11 mouse cellular contexts compared by ENCODE assay signal in the genomic region with DNA sequence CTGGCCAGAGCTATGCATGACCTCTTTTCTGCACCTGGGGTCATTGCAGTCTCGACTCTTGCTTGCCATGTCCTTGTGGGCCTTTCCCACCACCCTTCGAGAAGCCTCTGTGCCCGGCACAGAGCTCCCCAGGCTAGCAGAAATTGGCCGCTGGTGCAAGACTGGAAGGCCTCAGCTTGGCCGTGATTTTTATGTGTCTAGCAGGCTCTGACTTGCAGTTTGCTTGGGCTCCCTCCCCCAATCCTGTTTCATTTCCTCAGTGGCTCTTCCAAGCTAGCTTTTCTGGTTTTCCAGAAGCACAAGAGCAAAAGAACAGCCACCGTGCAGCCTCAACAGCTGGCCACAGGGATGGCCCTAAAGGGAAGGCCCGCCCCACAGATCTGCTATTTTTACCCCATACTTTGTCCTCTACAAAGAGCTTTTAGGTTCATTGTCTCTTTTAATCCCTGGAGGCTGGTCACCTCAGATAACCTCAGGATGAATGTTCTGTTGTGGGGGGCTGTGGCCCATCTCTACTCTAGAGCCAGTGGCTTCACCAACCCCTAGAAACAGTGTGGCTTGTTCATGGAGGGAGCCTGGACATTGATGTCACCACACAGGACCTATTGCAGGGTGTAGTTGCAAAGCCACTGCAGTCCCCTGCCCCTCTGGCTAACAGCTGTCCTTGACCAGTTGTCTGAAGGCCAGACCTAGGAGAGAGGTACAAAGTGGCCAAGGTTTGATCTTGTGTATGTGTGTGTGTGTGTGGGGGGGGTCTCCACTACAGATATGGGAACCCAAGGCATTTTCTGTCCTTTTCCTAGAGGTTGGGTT. TPM values are rescaled to one million over a fixed set of nuclear protein-coding genes. Genes with fewer than 3 reads are reported as not detected.
DNase-seq lines count a peak whose midpoint lies in the region; ATAC-seq lines count a peak whose summit lies in the region.
"Had no signal": no experiment of that assay in that cellular context is flagged by ENCODE, and none has a peak within 500 bp of the region (broad histone marks: within the 10 kb centered on the region; RNA-seq: fewer than 3 reads in every experiment).

No protein-coding gene starts in this region.

- no peaks in the 10 kb centered on the region for H3K27me3 ChIP-seq in hindbrain, embryonic 10.5 days (ENCODE audit: insufficient read depth, poor library complexity, severe bottlenecking)
- H3K27me3 ChIP-seq in hindbrain, embryonic 14.5 days (ENCODE audit: control insufficient read depth, insufficient read depth, low read length) = no peaks in the 10 kb centered on the region
- H3K27me3 ChIP-seq in midbrain, embryonic 11.5 days (ENCODE audit: control insufficient read depth, insufficient read depth, low read length) = no peaks in the 10 kb centered on the region
- H3K27me3 ChIP-seq: midbrain, embryonic 12.5 days had no signal

- H3K9ac ChIP-seq in hindbrain, embryonic 14.5 days = no peak overlapping the region
- no peak overlapping the region; the same call in 1 of the 2 replicates for H3K9ac ChIP-seq in midbrain, embryonic 11.5 days (ENCODE audit: low read length)
- H3K9ac ChIP-seq: midbrain, embryonic 12.5 days had no signal

- no peak overlapping the region for H3K4me3 ChIP-seq in hindbrain, embryonic 10.5 days
- H3K4me3 ChIP-seq in hindbrain, embryonic 14.5 days (replicated peaks; ENCODE audit: low read length) = no peak overlapping the region
- no peak overlapping the region for H3K4me3 ChIP-seq in midbrain, embryonic 11.5 days (ENCODE audit: low read depth, low read length)
- H3K4me3 ChIP-seq: midbrain, embryonic 12.5 days had no signal

- H3K9me3 ChIP-seq in hindbrain, embryonic 10.5 days = no peaks in the 10 kb centered on the region
- no peaks in the 10 kb centered on the region for H3K9me3 ChIP-seq in hindbrain, embryonic 14.5 days (ENCODE audit: control insufficient read depth, low read length)
- no peaks in the 10 kb centered on the region for H3K9me3 ChIP-seq in midbrain, embryonic 11.5 days (ENCODE audit: control insufficient read depth, low read length)
- H3K9me3 ChIP-seq: midbrain, embryonic 12.5 days had no signal

- H3K36me3 ChIP-seq in hindbrain, embryonic 10.5 days = peaks cover 40% of the 10 kb centered on the region
- H3K36me3 ChIP-seq in hindbrain, embryonic 14.5 days (replicated peaks; ENCODE audit: control insufficient read depth, insufficient read depth) = peaks cover 27% of the 10 kb centered on the region
- H3K36me3 ChIP-seq in midbrain, embryonic 11.5 days (ENCODE audit: control insufficient read depth, insufficient read depth, low read length) = peaks cover 12% of the 10 kb centered on the region

- peak overlapping the region; percentile 53; the same call in 1 of the 2 replicates for H3K27ac ChIP-seq in hindbrain, embryonic 10.5 days
- H3K27ac ChIP-seq in hindbrain, embryonic 14.5 days = no peak overlapping the region
- H3K27ac ChIP-seq in midbrain, embryonic 11.5 days (ENCODE audit: low read depth, low read length) = no peak overlapping the region

- H3K4me2 ChIP-seq in hindbrain, embryonic 14.5 days (replicated peaks) = no peak overlapping the region
- H3K4me2 ChIP-seq in midbrain, embryonic 11.5 days = no peak overlapping the region
- H3K4me2 ChIP-seq: midbrain, embryonic 12.5 days had no signal

- DNase-seq in hindbrain, embryonic 10.5 days (ENCODE audit: low spot score) = no peak
- DNase-seq in hindbrain, embryonic 14.5 days (ENCODE audit: low spot score) = no peak
- peak; percentile 39 for DNase-seq in cerebellum, adult 9-10 months
- DNase-seq in gonadal fat pad, adult 2 months (ENCODE audit: low read depth) = peak; percentile 61
- DNase-seq in midbrain, embryonic 11.5 days (ENCODE audit: low spot score, missing footprints) = peak; percentile 66
- DNase-seq in embryo, embryonic 10.5 days (ENCODE audit: low spot score) = no peak
- no peak for DNase-seq in thymus, postnatal 0 days (ENCODE audit: low spot score)
- DNase-seq in retina, embryonic 14.5 days (ENCODE audit: low spot score) = no peak
- DNase-seq: gastrocnemius, postnatal 10 days; right cerebral cortex, postnatal 25 days had no signal

- ATAC-seq in hindbrain, embryonic 14.5 days (ENCODE audit: low FRiP score) = no peak
- no peak for ATAC-seq in midbrain, embryonic 11.5 days (ENCODE audit: low FRiP score)

- WGBS in hindbrain, embryonic 10.5 days = 80% methylated on average over 7 of the region's 7 CpGs
- WGBS in hindbrain, embryonic 14.5 days = 75% methylated on average over 7 of the region's 7 CpGs
- WGBS in midbrain, embryonic 11.5 days = 72% methylated on average over 7 of the region's 7 CpGs

- H3K4me1 ChIP-seq in hindbrain, embryonic 10.5 days (replicated peaks) = peaks cover 66% of the 10 kb centered on the region
- H3K4me1 ChIP-seq in hindbrain, embryonic 14.5 days (replicated peaks; ENCODE audit: control insufficient read depth, insufficient read depth, low read length) = peaks cover 67% of the 10 kb centered on the region
- H3K4me1 ChIP-seq in midbrain, embryonic 11.5 days (ENCODE audit: control insufficient read depth, insufficient read depth, low read length) = peaks cover 42% of the 10 kb centered on the region

RNA-seq across cellular contexts. Expression of gene Itm2c, which starts 6.6 kb away (rescaled TPM):
- polyA plus RNA-seq in hindbrain, embryonic 10.5 days (2016; fragmentation: Nextera tagmentation; extraction: Ambion mirVana) = 146 and 151 TPM in 2 replicates
- 124 and 127 TPM in 2 replicates for polyA plus RNA-seq in hindbrain, embryonic 14.5 days (2014; fragmentation: Nextera tagmentation; extraction: Ambion mirVana)
- 350 and 546 TPM in 2 replicates for polyA plus RNA-seq in gonadal fat pad, adult 2 months (2012; rRNA removed)
- 78.1 and 78.7 TPM in 2 replicates for polyA plus RNA-seq in midbrain, embryonic 11.5 days (2014; fragmentation: Nextera tagmentation; extraction: Ambion mirVana)
- 178 and 184 TPM in 2 replicates for polyA plus RNA-seq in thymus, postnatal 0 days (2015; fragmentation: Nextera tagmentation; extraction: Ambion mirVana)

RNA-seq across cellular contexts. Expression of gene 4933407L21Rik, which starts 27.6 kb away (rescaled TPM):
- 0.43 and 0.51 TPM in 2 replicates for polyA plus RNA-seq in hindbrain, embryonic 10.5 days (2016; fragmentation: Nextera tagmentation; extraction: Ambion mirVana)
- 4.8 and 7.5 TPM in 2 replicates for polyA plus RNA-seq in hindbrain, embryonic 14.5 days (2014; fragmentation: Nextera tagmentation; extraction: Ambion mirVana)
- polyA plus RNA-seq in gonadal fat pad, adult 2 months (2012; rRNA removed) = 0.58 and 2.1 TPM in 2 replicates
- polyA plus RNA-seq in midbrain, embryonic 11.5 days (2014; fragmentation: Nextera tagmentation; extraction: Ambion mirVana) = 0.36 and 0.97 TPM in 2 replicates
- 2.6 and 3.1 TPM in 2 replicates for polyA plus RNA-seq in thymus, postnatal 0 days (2015; fragmentation: Nextera tagmentation; extraction: Ambion mirVana)

Comparison
In these comparisons a context has a peak if more than half of its experiments do, and no peak if none do; other contexts are left out.
1. DNase-seq: peak in cerebellum, adult 9-10 months (single experiment), gonadal fat pad, adult 2 months (single experiment) and midbrain, embryonic 11.5 days (single experiment); none in hindbrain, embryonic 10.5 days (single experiment), hindbrain, embryonic 14.5 days (single experiment), embryo, embryonic 10.5 days (single experiment), thymus, postnatal 0 days (single experiment) and retina, embryonic 14.5 days (single experiment).